Mouse (Mus musculus): ENCODE measurements around the gene Iqgap2. TPM values are rescaled to one million over a fixed set of nuclear protein-coding genes. Genes with fewer than 3 reads are reported as not detected.

Iqgap2 gene
- total and polyA plus RNA-seq, 3 experiments = 0.08 to 0.14 (median 0.11) TPM

GRCm38 (mm10) chr13:95578016-95578697 lies 313.6 kb downstream of the Iqgap2 start:
- Histone ChIP-seq H3K4me3 (replicated peaks in 1 of 3; ENCODE audit: low read depth in 2 of 3, low read length in 2 of 3, poor library complexity in 1 of 3) (no peak overlapping the region), H3K4me1 (ENCODE audit: control insufficient read depth in 1 of 2, insufficient read depth in 2 of 2) (no peaks in the 10 kb centered on the region), H3K9ac (ENCODE audit: insufficient read depth, low read depth) (no peak overlapping the region), H3K27me3 (replicated peaks) (no peaks in the 10 kb centered on the region), H3K4me2 (ENCODE audit: insufficient read depth, low read depth, poor library complexity, severe bottlenecking) (no peak overlapping the region), H3K36me3 (replicated peaks in 1 of 2; ENCODE audit: control insufficient read depth in 1 of 2, insufficient read depth in 1 of 2, low read length in 1 of 2) (no peaks in the 10 kb centered on the region), H3K79me2 (replicated peaks; ENCODE audit: control insufficient read depth, extremely low read depth, insufficient read depth, poor library complexity, severe bottlenecking) (no peaks in the 10 kb centered on the region), H3K27ac (ENCODE audit: insufficient read depth, low read depth) (no peak overlapping the region), H3K9me3 (replicated peaks; ENCODE audit: low read length) (no peaks in the 10 kb centered on the region)
- DNase-seq (ENCODE audit: extremely low read depth) = no peak
- in situ Hi-C loops (cut with MboI; ENCODE audit: low pct_ligation_motif_present, low pct_unique_long_range_greater_than_20kb, low sequenced_read_pairs) (no loop called here), dilution Hi-C loops (cut with MboI; ENCODE audit: extremely low pct_ligation_motif_present, extremely low pct_unique_long_range_greater_than_20kb, low sequenced_read_pairs) (no loop called here)
- TF ChIP-seq GABPA (IDR thresholded peaks at IDR 0.05; ENCODE audit: insufficient replicate concordance, low read depth, low read length) = no peak
- TF ChIP-seq TBP (conservative IDR thresholded peaks at IDR 0.05; ENCODE audit: low read depth, low read length) = no peak
- no peak for TF ChIP-seq MAFK (IDR thresholded peaks at IDR 0.05; ENCODE audit: insufficient replicate concordance, low read length)
- TF ChIP-seq E2F4 (IDR thresholded peaks at IDR 0.05; ENCODE audit: insufficient replicate concordance, low read depth, low read length) = no peak
- no peak for TF ChIP-seq TCF12 (IDR thresholded peaks at IDR 0.05; ENCODE audit: low read depth, low read length)
- TF ChIP-seq ZMIZ1 (IDR thresholded peaks at IDR 0.05; ENCODE audit: low read depth, low read length) = no peak
- TF ChIP-seq JUN (IDR thresholded peaks at IDR 0.05; ENCODE audit: insufficient read depth, low read depth, low read length) = no peak
- TF ChIP-seq CHD1 (IDR thresholded peaks at IDR 0.05; ENCODE audit: low read depth, low read length) = no peak
- no peak for TF ChIP-seq CHD2 (IDR thresholded peaks at IDR 0.05; ENCODE audit: low read length)
- no peak for TF ChIP-seq POLR2A (IDR thresholded peaks at IDR 0.05; ENCODE audit: low read depth, low read length)
- TF ChIP-seq UBTF (IDR thresholded peaks at IDR 0.05; ENCODE audit: low read depth, low read length) = no peak
- no peak for TF ChIP-seq MXI1 (IDR thresholded peaks at IDR 0.05; ENCODE audit: low read depth, low read length)

Other genes starting within 250 kb of the Iqgap2 start
- not detected in 2 replicates for gene F2rl2, start 195.1 kb downstream of the Iqgap2 start, total RNA-seq (2012; rRNA removed)
- 0.08 TPM in 1 of 2 replicates, not detected in the other for gene F2rl2, start 195.1 kb downstream of the Iqgap2 start, total RNA-seq (2014; rRNA removed)
- gene F2rl2, start 195.1 kb downstream of the Iqgap2 start, polyA plus RNA-seq (2012; ENCODE audit: insufficient read length, low read depth) = not detected in 2 replicates
- 2.5 and 2.9 TPM in 2 replicates for gene Gm20075, start 189.5 kb upstream of the Iqgap2 start, total RNA-seq (2012; rRNA removed)
- 13.2 and 14.1 TPM in 2 replicates for gene Gm20075, start 189.5 kb upstream of the Iqgap2 start, total RNA-seq (2014; rRNA removed)
- 6.5 and 7.6 TPM in 2 replicates for gene Gm20075, start 189.5 kb upstream of the Iqgap2 start, polyA plus RNA-seq (2012; ENCODE audit: insufficient read length, low read depth)
- not detected in 2 replicates for gene Gm17190, start 190.1 kb upstream of the Iqgap2 start, total RNA-seq (2012; rRNA removed)
- not detected in 2 replicates for gene Gm17190, start 190.1 kb upstream of the Iqgap2 start, total RNA-seq (2014; rRNA removed)
- gene Gm17190, start 190.1 kb upstream of the Iqgap2 start, polyA plus RNA-seq (2012; ENCODE audit: insufficient read length, low read depth) = 0.74 and 2.0 TPM in 2 replicates
- 0.04 and 0.13 TPM in 2 replicates for gene Sv2c, start 240.7 kb upstream of the Iqgap2 start, total RNA-seq (2012; rRNA removed)
- 0.04 and 0.08 TPM in 2 replicates for gene Sv2c, start 240.7 kb upstream of the Iqgap2 start, total RNA-seq (2014; rRNA removed)
- not detected in 2 replicates for gene Sv2c, start 240.7 kb upstream of the Iqgap2 start, polyA plus RNA-seq (2012; ENCODE audit: insufficient read length, low read depth)